Mouse (Mus musculus) mesoderm, embryonic 11.5 days (tissue): Measurements from ENCODE around the gene Tmem161a.

Experiments
- DNase-seq: peaks from one replicate; pipeline ENCODE4 v3.0.0-alpha.2; 2012; ENCODE audit warnings: low read depth, low spot score

Gene Tmem161a

GRCm38 (mm10) chr8:70172043-70172681 is at the start of gene Tmem161a:
Gene Tmem161a (plus strand): TSS chr8:70172356.
- DNase-seq: peak; percentile 94

DNA sequence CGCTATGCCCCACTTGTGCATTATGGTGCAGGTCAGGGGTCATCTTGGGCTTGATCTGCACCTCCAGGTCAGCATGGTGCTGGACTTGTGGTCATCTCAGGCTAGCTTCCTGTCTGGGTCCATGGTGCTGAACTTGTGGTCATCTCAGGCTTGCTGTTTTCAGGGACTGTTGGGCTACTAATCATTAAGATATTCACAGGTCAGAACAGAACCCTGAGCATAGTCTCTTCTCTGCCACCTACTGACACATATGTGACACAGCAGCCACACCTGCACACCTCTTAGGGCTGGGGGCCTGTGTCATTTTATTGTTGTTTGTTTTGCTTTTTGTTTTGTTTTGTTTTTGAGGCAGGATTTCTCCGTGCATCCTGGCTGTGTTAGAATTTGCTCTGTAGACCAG is 49.3 kb upstream of the Tmem161a start:
- no peak for DNase-seq

DNA sequence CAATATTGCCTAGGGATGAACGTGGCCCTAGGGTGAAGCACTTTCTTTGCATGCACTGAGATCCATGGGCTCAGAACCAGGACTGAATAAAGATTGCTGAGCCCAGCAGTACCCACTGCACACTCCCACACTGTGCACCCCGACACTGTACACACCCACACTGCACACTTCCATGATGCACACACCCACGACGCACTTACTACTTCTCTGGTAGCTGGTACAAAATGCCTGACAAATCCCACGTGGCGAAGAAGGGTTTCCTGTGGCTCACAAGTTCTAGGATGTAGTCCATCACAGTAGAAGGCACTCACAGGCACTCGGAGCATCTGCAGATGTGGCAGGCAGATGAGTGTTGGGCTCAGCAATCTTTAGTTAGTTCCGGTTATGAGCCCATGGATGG is 47.2 kb upstream of the Tmem161a start:
- no peak for DNase-seq

DNA sequence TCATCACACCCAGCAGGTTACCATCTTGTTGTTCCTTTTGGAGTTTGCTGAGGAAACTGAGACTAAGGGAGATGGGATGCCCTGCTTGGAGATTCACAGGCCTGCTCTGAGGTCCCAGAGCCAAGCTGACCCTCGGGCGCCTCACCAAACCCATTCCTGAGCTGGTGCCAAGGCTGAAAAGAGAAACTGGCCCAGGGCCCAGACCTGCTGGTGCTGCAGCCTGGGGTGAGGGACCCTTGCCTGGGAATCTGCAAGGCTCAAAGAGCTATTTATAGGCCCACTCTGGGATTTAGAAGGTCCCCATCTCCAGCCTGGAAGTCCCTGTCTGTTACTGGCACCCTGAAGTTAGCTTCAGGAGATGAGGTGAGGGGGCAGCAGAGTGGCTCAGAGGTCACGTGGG is 43.7 kb upstream of the Tmem161a start:
- no peak for DNase-seq

- DNase-seq: no peak
These were observed 42.7 kb upstream of the Tmem161a start for GRCm38 (mm10) chr8:70129309-70129952.

- no peak for DNase-seq
These were observed 42.1 kb upstream of the Tmem161a start for GRCm38 (mm10) chr8:70130066-70130465.

- peak; percentile 94 for DNase-seq
These were observed 40.8 kb upstream of the Tmem161a start, which contains the start of gene Nr2c2ap for GRCm38 (mm10) chr8:70131166-70131883. Gene Nr2c2ap (plus strand): TSS chr8:70131333.

DNA sequence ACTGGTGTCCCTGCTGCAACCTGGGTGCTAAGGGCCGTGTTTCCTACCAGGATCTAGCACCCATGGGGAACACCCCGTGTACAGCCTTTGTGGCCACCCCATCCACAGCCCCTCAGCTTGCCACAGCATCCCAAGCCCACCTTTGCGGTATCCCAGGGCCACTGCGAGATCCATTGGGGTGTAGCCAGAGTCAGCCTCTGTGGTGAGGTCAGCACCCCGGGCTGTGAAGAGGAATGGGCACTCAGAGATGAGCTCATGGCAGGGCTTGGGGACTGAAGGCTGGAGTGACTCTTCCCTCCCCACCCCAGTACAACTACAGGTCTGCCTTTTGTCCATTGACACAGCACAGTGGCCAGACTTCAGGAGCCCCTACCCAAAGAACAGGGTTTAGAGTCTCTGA is 38.1 kb upstream of the Tmem161a start:
- DNase-seq: no peak

DNA sequence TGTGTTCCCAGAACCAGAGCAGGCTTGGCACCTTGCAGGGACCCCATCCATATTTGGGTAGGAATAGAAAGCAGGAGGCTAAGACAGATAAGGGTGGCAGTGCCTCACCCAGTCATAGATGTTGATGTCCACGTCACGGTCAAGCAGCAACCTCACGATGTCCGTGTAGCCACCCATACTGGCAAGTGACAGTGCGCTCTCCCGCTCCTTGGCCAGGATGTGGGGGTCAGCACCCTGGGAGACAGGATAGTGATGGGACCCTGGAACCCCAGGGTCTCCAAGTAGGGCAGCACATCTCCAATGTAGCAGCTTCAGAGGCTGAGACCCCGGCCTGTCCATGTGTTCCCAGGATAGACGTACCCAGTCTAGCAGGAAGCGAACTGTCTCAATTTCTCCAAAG is 37.2 kb upstream of the Tmem161a start:
- no peak for DNase-seq

- no peak for DNase-seq
These were observed 35.6 kb upstream of the Tmem161a start for GRCm38 (mm10) chr8:70136591-70136990.

DNA sequence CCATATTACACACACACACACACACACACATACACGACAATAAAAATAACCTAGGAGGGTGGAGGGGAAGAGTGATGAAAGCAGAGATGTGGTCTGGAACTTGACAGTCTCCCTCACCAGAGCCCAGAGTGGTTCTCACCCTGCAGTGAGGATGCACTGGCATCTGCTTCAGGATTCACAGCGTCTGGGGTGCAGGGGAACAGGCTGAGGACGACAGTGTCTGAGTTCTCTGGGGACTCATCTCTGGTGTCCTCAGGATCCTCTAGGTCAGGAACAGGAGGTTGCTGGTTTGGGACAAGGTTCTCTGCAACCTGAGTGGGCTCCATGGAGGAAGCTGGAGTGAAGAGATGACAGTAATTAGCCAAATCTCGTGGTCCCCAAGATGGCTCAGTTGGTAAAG is 34.3 kb upstream of the Tmem161a start:
- no peak for DNase-seq

GRCm38 (mm10) chr8:70139026-70139857 is 32.9 kb upstream of the Tmem161a start, which contains the start of the genes Rfxank, Borcs8 and Mef2b:
Gene Rfxank (minus strand): TSS chr8:70139154.
Gene Borcs8 (plus strand): TSS chr8:70139499.
Gene Mef2b (plus strand): TSS chr8:70139711.
- peak; percentile 100 for DNase-seq

DNA sequence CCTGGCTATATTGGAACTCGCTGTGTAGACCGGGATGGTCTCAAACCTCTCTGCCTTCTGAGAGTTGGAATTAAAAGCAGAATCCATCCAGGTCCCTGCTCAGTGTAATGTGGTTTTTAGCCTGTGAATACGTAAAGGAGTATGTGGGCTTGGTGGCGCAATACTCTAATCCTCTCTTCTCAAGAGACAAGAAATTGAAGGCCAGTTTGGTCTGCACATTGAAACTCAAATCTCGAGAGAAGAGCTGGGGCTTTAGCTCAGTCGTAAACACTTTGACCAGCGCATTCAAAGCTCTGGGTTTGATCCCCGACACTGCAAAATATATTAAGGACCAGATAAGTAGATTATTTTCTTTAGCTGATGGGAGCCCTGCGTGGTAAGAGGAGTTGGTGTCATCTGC is 32.2 kb upstream of the Tmem161a start:
- DNase-seq: no peak

DNA sequence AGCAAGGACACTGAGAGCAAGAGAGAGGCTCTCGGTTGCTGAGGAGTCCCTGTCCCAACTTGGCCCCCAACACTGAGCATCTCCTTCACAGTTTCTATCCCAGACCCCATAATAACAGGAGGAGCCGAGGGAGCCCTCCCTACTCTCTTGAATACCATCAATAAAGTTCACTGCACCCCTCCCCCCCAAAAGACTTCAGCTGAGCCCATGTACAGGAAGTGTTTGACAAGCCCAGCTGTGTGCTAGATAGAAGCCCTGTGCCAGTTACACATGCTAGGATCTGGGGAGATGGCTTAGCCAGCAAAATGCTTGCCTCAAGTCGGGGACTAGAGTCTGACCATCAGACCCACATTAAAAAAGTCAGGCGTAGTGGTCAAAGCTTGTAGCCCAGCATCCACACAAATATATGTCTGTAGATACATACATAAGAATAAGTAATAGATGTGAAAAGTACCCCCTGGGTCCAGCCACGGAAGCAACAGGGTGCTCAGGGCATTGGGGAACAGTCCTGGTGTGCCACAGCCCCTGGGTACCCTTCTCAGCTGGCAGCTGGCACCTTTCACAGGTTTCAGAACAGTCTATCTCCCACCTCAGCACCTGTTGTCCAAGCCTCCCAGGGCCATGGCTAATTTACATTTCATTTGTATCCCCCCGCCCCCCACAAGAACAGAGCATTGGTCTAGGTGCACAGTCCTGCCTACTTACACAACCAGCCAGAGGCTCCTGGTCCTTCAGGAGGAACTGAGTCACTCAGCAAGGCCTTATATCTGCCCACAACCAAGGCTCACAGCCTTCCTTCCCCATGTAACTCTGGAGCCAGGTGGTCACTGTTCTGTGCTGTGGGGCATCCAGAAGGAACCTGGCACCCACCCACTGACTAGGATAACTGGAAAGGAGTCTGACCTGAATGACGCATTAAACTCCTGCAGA is 24.2 kb upstream of the Tmem161a start:
- no peak for DNase-seq

- no peak for DNase-seq
These were observed 22.0 kb upstream of the Tmem161a start for GRCm38 (mm10) chr8:70150158-70150557.

GRCm38 (mm10) chr8:70152537-70153257 is 19.5 kb upstream of the Tmem161a start:
- DNase-seq: peak; percentile 86

DNA sequence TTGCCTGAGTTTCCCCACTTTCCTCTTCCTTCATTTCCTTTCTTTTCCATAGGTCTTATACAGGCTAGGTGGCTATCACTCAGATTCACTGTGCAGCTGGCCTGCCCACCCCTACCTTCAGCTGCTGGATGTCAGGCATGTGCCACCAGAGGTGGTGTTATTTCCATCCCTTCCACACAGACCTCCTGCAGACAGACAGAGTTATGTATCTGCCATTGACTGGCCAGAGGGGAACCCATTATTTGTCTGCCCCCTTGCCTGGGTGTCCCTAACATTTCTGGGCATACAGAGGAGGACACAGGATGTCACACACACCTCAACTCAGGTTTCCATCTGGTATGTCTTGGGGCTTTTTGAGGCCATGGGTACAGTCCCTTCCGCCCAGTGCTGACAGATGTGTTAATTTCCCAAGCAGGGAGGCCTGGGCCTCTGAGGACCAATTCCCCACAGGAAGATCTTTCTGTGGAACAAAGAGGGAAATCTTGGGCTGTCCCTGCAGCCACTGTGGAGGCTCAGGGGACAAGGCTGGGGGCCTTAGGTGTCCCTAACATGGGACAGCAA is 14.8 kb upstream of the Tmem161a start:
- DNase-seq: no peak

DNA sequence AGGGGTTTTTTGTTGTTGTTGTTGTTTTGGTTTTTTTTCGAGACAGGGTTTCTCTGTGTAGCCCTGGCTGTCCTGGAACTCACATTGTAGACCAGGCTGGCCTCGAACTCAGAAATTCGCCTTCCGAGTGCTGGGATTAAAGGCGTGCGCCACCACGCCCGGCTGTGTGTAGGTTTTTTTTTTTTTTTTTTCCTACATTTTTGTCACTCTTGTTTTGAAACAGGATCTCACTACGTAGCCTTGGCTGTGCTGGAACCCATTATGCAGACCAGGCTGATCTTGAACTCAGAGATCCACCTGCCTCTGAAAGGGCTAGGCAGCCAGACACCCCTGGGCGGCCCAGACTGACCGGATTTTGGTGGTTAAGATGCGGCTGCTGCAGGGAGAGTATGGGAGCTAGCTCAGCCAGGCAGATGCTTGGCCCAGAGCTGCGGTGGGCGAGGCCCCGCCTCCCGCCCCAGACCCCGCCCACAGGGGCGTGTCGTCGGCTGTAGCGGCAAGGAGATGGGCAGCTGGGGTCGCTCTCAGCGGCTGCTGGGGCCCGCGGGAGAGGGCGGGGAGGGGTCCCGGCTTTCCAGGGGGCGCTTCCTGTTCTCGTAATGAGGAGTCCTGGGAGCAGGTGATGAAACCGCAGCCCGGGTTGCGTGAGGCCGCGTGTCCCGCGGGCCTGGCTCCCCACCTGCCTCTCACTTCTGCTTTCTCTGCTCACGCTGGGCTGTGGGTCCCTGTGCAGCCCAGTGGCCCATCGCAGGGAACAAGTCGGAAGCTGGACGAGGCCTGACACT is 13.9 kb upstream of the Tmem161a start:
- peak; percentile 84 for DNase-seq

DNA sequence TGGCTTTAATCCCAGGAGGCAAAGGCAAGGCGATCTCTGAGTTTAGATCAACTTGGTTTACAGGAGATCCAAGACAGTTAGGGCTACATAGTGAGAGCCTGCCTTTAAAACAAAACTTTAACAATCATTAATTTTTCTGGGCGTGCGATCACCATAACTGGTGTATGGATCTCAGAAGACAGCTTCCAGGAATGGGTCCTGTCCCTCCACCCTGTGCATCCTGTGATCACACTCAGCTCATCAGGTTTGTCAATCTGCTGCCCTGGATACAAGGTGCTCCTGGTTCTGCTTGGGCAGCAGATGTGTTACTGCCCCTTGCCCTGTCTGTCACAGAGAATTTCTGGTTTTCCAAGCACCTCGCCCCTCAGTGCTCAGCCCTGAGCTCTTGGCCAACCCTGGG is 12.9 kb upstream of the Tmem161a start:
- DNase-seq: no peak
